Mouse (Mus musculus) heart, postnatal 14 days (tissue): ENCODE measurements around the gene Neu4. TPM values are rescaled to one million over a fixed set of nuclear protein-coding genes. Genes with fewer than 3 reads are reported as not detected.
"Not testable (repeated sequence)": the region's sequence is repeated elsewhere in the genome, so short reads cannot be mapped to it uniquely, and the experiment has no call there.

Source experiments
- DNase-seq, 2 experiments: peaks; one replicate each; pipeline ENCODE4 v3.0.0; 2021 to 2022
- intact Hi-C: fragments of 180-260 bp; cut with DNase I; formaldehyde crosslinking; loops from one replicate; pipeline ENCODE4 v1.15.1; 2025
- long read RNA-seq, 2 experiments: library from polyadenylated mRNA; stranded (forward); transcript quantifications; one replicate each; pipeline ENCODE4 v2.0.0; 2021
- total RNA-seq, 2 experiments: library from RNA; stranded (reverse); gene quantifications; 2 replicates each; pipeline ENCODE4 v1.2.3; 2021

Neu4 gene
- total RNA-seq = not detected
- long read RNA-seq, experiment 1 = 0 reads
- long read RNA-seq, experiment 2 = 0 reads

GRCm38 (mm10) chr1:94020151-94020550 is at the start of gene Neu4:
Gene Neu4 (plus strand): TSS chr1:94020451.
- intact Hi-C loops = no loop called here
- DNase-seq = no peak

GRCm38 (mm10) chr1:93970797-93971196 is 49.5 kb upstream of the Neu4 start:
- intact Hi-C loops, DNase-seq: not testable (repeated sequence)

DNA sequence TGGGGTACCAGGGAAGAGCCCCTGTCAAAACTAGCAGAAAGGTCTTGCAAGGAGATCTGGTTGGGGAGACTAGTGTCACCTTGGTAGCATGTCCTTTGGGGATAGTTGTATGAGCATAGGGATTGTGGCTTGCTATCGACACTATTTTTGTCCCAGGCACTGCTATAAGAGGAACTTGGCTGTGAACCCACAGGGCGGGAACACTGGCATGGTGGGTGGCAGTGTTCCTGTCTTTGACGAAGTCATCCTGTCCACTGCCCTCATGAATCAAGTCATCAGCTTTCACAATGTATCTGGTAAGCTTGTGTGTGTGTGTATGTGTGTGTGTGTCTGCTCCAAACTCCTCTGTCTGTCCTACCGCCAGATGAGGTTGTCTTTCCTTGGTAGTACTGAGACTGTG is 44.5 kb upstream of the Neu4 start:
- intact Hi-C loops, DNase-seq: not testable (repeated sequence)

DNA sequence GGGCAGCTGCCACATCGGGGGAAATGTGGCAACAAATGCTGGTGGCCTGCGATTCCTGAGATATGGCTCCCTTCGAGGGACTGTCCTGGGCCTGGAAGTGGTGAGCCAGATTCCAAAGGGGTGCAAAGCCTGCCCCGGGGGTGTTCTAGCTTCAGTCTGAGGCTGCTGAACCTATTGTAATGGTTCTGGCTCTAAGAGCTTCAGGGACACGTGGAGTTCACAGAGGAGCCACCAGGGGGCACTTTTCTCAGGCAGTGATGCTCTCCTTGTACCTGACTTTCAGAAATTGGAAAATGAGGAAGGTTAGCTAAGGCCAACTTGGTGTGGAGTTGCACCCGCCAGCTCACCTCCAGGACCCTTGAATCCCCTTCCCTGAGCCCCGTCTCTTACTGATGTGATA is 42.0 kb upstream of the Neu4 start:
- intact Hi-C loops, DNase-seq: not testable (repeated sequence)

DNA sequence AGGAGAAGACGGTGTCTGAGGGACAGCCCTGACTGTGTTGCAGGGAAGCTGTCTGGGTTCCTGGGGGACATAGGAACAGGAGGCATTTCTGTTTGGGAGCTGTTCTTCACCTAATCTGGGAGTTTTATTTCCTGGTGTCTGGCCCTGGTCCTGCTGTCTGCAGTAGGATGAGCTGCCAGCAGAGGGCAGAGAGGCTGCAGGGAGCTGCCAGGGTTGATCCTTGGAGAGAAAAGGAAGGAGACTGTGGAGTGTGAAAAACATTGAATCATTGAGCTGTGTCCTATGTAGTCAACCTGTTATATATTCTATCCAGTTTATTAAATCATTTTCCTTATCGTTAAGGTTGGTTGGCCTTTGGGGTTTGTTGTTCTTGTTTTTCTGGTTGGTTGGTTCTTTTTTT is 39.3 kb upstream of the Neu4 start:
- intact Hi-C loops = loop anchor here (10.0 kb wide), 1 partner anchor 94 kb away; no protein-coding TSS in a partner anchor
- DNase-seq = not testable (repeated sequence)

DNA sequence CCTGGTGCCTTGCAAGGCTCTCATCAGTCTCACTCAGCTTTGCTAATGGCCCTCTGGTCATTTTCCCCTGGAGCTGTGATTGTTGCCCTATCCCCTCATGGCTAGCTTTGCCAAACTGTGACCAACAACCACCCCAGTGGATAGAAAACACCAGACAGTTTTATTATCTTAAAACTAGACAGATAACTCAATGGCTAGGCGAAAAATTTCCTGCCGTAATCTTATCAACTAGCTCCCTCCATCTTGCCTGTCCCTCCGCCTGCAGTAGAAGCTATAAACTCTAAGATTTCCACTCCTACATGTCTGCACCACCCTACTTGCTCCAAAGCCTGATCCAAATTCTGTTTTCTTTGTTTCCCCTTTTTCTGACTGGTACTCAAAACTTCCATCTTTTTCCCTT is 34.1 kb upstream of the Neu4 start:
- no peak for DNase-seq
- intact Hi-C loops = loop anchor here (10.0 kb wide), 1 partner anchor 89 kb away; no protein-coding TSS in a partner anchor

DNA sequence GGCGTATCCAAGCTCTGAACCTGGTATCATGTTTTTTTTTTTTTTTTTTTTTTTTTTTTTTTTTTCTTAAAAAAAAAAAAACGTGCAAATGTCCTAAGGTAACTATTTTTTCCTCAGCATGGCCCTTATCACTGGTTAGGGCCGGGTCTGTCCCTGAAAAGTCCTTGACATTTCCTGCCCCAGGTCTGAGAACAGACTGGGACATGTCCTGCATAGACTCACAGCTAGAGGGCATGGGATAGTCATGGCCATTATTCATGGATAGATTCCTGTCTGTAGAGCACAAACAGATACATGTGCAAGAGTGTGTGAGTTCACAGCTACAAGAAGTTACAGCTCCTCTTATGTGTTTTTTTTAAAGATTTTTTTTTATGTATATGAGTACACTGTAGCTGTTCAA is 31.5 kb upstream of the Neu4 start:
- intact Hi-C loops = loop anchor here (10.0 kb wide), 1 partner anchor 86 kb away; no protein-coding TSS in a partner anchor
- no peak for DNase-seq

DNA sequence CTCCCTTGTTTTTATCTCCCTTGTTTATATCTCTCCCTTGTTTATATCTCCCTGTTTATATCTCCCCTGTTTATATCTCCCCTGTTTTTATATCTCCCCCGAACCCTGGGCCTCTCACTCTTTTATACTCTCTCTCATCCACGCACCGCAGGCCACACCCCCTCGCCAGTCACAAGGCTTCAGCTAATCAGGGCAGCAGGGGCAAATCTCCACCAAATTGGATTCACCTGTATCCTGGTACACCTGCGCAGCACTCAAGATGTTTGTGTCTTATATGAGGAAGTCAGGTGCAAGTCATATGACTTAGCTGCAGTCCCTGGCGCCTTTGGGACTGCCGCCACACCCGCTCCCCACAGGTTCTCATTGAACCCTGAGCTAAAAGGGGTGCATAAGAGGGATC is 30.0 kb upstream of the Neu4 start, which contains the start of gene Gal3st2c:
Gene Gal3st2c, plus strand, starts transcription at position 301 of the 400 bp plus-strand sequence.
- DNase-seq, intact Hi-C loops: not testable (repeated sequence)

GRCm38 (mm10) chr1:93991068-93991467 is 29.2 kb upstream of the Neu4 start:
- DNase-seq, intact Hi-C loops: not testable (repeated sequence)

DNA sequence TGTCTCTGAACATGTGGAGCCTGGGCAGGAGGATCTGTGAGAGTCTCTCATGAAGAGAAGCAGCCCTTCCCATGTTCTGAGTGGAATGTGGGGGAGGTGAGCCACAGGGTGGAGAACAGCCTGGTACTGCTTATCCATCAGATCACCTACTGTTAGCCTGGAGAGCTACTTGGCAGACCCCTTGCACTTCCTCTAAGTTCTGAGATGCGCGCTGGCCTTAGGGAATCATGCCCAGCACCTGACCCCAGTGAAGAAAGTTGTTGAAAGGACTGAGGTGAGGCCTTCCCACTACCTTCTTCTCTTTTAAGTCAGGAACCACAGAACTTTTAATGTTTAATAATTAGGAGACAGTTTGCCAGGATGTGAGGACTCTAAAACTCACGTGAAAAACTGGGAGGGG is 28.8 kb upstream of the Neu4 start:
- intact Hi-C loops, DNase-seq: not testable (repeated sequence)

DNA sequence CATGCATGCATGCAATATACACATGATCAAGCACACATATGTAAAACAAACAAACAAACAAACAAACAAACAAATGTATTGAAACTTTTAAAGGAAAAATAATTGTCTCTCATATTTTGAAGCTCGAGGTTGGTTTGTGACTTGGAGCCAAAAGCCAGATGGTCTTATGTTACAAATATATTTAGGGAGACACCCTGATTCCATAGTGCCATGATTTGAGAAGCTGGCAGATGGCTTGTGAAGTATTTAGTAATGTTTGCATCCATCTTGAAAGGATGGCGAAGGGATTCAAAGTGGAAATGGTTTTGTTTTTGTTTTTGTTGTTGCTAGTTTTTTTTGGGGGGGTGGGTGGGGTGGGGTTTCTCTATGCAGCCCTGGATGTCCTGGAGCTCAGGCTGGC is 19.2 kb upstream of the Neu4 start:
- intact Hi-C loops = no loop called here
- DNase-seq = no peak

DNA sequence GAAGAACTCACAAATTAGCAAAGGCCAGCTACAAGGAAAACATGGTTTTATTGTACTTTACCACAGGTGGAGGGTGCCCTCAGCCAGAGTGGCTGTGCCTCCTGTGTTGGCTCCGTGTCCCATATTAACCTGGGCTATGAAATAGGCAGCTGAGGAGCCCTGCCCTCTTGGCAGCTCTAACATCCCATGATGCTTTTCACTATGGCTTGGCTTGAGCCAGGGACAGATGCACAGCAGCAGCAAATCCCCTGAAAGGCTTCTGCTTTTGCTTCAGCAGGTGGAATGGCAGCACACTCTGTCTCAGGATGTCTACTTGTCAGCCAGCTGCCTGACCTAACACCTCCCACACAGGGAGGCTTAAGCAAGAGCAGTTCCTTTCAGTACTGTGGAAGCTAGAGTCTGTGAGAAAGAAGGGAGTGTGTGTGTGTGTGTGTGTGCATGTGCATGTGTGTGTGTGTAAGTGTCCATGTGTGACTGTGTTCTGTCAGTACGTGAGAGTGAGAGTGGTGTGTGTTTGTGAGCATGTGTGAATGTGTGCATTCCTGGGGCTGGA is 14.2 kb upstream of the Neu4 start:
- DNase-seq, intact Hi-C loops: not testable (repeated sequence)

GRCm38 (mm10) chr1:94008826-94009225 is 11.4 kb upstream of the Neu4 start:
- DNase-seq, intact Hi-C loops: not testable (repeated sequence)

GRCm38 (mm10) chr1:94011643-94012042 is 8.6 kb upstream of the Neu4 start:
- intact Hi-C loops = loop anchor here (2.0 kb wide), 1 partner anchor 67 kb away; no protein-coding TSS in a partner anchor
- no peak for DNase-seq

DNA sequence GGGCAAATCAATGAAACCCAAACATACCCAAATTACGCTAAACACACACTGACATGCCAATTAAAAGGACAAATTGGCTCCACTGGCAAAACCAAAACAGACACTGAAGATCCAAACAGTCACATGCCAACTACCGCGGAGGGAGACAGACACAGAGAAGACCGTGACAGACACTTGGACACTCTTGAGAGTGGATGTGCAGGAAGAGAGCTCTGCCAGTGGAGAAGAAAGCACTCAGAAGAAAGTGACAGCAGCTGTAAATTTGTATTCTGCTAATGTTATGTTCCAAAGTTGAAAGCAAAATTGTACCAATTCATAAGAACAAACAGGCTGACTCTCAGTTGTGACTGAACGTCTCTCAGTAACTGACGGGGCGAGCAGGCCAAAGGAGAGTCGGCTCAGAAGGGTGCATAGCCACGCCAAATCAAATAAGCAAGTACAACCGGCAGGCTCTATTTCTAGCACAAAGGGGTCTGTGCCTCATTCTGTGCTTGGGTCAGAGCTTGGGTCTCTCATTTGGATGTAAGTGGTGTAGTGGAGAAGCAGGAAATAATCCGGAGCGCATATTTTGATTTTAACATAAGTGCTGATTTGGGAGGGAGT is 7.4 kb downstream of the Neu4 start:
- intact Hi-C loops = no loop called here
- DNase-seq = no peak

GRCm38 (mm10) chr1:94028741-94029140 is 8.5 kb downstream of the Neu4 start:
- intact Hi-C loops = no loop called here
- DNase-seq = no peak

DNA sequence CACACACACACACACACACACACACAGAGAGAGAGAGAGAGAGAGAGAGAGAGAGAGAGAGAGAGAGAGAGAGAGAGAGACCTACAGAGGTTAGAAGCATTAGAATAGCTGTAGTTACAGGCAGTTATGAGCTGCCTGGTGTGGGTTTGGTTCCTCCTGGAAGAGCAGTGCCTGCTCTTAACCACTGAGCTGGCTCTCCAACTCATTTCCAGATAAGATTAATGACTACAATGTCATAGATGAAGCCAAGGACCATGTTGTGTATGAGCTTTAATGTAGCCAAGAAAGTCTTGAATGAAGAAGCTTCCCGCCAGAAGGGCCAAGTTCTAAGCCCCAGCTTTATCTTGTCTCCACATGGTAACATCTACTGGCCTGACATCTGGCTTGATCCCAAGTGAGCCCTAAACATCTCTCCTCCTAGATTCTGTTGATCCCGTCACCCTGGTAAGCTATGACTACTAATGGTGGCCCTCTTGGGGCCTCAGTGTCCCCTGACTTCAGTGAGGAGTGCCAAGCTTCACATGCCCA is 12.9 kb downstream of the Neu4 start:
- intact Hi-C loops = no loop called here
- no peak for DNase-seq

DNA sequence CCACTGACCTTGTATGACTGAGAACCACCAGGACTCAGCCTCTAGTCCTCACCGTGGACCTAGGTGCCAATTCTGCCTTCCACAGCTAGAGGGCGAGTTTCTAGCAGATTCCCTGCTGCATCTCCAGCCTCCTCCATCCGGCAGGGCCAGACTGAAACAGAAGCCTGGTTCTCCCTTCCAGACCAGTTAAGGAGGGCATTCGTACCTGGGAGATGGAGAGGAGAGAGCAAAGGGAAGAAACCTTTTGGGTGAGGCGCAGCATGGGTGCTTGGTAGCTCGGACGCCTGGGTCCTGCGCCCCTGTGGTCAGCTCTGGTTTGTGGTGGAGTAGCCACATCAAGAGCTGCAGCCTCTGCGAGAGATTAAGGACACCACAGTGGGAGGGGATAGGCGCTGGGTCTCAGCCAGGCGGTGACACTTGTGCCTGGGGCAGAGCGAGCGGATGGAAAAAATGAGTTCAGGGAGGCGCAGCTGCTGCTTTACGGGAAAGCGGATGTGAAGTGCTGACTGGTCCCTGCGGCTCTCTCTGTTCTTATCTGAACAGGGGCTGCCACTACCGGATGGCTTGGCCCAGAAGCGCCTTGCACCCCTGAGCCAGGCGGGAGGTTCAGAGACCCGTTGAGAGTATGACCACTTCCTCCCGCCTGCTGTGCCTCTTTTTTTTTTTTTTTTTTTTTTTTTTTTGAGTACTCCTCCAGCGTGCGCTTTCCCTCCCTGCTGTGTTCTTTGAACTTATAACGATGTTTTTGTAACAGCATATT is 14.9 kb downstream of the Neu4 start:
- intact Hi-C loops = loop anchor here (2.0 kb wide), 1 partner anchor 44 kb away; no protein-coding TSS in a partner anchor
- DNase-seq = peak; percentile 87 to 88

GRCm38 (mm10) chr1:94040391-94040790 is 20.1 kb downstream of the Neu4 start:
- DNase-seq = no peak
- intact Hi-C loops = no loop called here

GRCm38 (mm10) chr1:94045559-94045958 is 25.3 kb downstream of the Neu4 start:
- intact Hi-C loops = no loop called here
- no peak for DNase-seq

DNA sequence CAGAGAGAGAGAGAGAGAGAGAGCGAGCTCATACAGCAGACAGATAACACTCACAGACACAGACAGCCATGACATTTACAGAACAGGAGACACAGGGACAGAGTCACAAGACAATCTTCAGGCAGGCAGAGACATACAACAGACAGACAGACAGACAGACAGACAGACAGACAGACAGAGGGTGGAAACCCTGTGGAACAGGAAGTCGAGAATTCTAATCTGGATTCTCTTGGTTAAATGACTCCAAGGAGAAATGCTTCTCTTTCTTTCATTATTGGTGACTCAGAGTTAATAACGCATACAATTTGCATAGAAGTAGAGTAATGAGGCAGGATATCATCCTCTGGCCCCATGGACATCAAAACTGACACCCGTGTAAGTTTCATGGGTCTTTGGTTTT is 26.3 kb downstream of the Neu4 start:
- DNase-seq = no peak
- intact Hi-C loops = no loop called here
